Mouse (Mus musculus): ENCODE results near the gene Krt17.
"Not testable (repeated sequence)": the region's sequence is repeated elsewhere in the genome, so short reads cannot be mapped to it uniquely, and the experiment has no call there.

DNA sequence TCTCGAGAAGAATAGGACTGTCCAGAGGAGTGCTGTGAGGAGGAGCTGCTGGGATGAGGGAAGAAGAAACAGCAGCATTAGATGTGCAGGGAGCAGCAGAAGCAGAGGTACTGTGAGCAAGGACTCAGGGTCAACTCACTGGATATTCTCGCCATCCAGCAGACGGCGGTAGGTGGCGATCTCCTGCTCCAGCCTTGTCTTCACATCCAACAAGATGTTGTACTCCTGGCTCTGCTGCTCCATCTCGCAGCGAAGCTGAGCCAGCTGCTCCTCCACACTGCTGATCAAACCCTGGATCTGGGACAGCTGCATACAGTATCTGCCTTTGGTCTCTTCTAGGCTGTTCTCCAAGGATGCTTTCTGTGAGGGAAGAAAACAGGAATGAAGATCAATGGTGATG is 14.4 kb downstream of the Krt17 start:
- TF ChIP-seq CTCF, EP300 (IDR thresholded peaks at IDR 0.05; ENCODE audit: low read depth): not testable (repeated sequence)
